Mouse (Mus musculus): ENCODE results near the gene Itih5. TPM values are rescaled to one million over a fixed set of nuclear protein-coding genes. Genes with fewer than 3 reads are reported as not detected.

Itih5 gene
- total RNA-seq, 2 experiments from 2014 or later, result 65.9 to 76.6 TPM

Other genes starting within 250 kb of the Itih5 start
- gene Taf3, start 105.0 kb upstream of the Itih5 start, total RNA-seq (2021), result 1 to 10 TPM; 7.4 to 7.6 TPM
- gene Atp5c1, start 73.1 kb upstream of the Itih5 start, total RNA-seq (2021), result 100 to 1,000 TPM; 647 to 734 TPM
- gene Kin, start 73.0 kb upstream of the Itih5 start, total RNA-seq (2021), result 1 to 10 TPM; 6.4 to 9.5 TPM
- 1 to 10 TPM in 1 of 2 experiments, under 1 TPM in 1; 0.40 to 1.5 TPM for gene Itih2, start 22.2 kb upstream of the Itih5 start, total RNA-seq (2021)
- under 1 TPM; 0.54 to 0.72 TPM for gene Sfmbt2, start 216.9 kb downstream of the Itih5 start, total RNA-seq (2021)